Mouse (Mus musculus) neural tube, embryonic 12.5 days (tissue): ENCODE measurements around the gene Nr2e1. TPM values are rescaled to one million over a fixed set of nuclear protein-coding genes. Genes with fewer than 3 reads are reported as not detected.

Experiments
- ATAC-seq: fragments of 200-750 bp; cut with Nextera tagmentation; 2 replicates; pipeline ENCODE4 v1.8.0; 2017; ENCODE audit warnings: low read depth, mild to moderate bottlenecking, moderate TSS enrichment, moderate library complexity; ENCODE audit not compliant: low FRiP score
- H3K27ac ChIP-seq: fragments of 300-500 bp; sonication (generic); 2 replicates; pipeline ENCODE4 v1.5.1; 2016
- H3K27me3 ChIP-seq: fragments of 300-500 bp; sonication (generic); replicated peaks from 2 replicates; pipeline ENCODE4 v1.6.1; 2016; ENCODE audit warnings: mild to moderate bottlenecking
- H3K36me3 ChIP-seq: fragments of 300-500 bp; sonication (generic); 2 replicates; pipeline ENCODE4 v1.6.1; 2016; ENCODE audit warnings: mild to moderate bottlenecking
- H3K4me1 ChIP-seq: fragments of 300-500 bp; sonication (generic); 2 replicates; pipeline ENCODE4 v1.6.1; 2016
- H3K4me2 ChIP-seq: fragments of 300-500 bp; sonication (generic); replicated peaks from 2 replicates; pipeline ENCODE4 v1.6.1; 2016; ENCODE audit warnings: mild to moderate bottlenecking
- H3K4me3 ChIP-seq: fragments of 300-500 bp; sonication (generic); 2 replicates; pipeline ENCODE4 v1.5.1; 2016
- H3K9ac ChIP-seq: fragments of 300-500 bp; sonication (generic); 2 replicates; pipeline ENCODE4 v1.6.1; 2016; ENCODE audit warnings: mild to moderate bottlenecking
- H3K9me3 ChIP-seq: fragments of 300-500 bp; sonication (generic); 2 replicates; pipeline ENCODE4 v1.6.1; 2016; ENCODE audit warnings: mild to moderate bottlenecking
- WGBS: fragments of 180-500 bp; shearing (Covaris S2); methylation state at CpG from one replicate; pipeline ENCODE4 v1.1.7; 2016; 5-methylcytosine and 5-hydroxymethylcytosine counted together
- polyA plus RNA-seq: library from polyadenylated mRNA; unstranded; fragments of >200 nt; fragmentation: Nextera tagmentation; extraction: Ambion mirVana; gene quantifications from 2 replicates; pipeline ENCODE4 v1.2.1, GENCODE M21; 2016

Gene Nr2e1
- polyA plus RNA-seq, 1 experiment from 2014 or later, result not detected

GRCm38 (mm10) chr10:42574639-42575038 is 8.8 kb downstream of the Nr2e1 start:
- Histone ChIP-seq H3K27me3 (peaks cover 98% of the 10 kb centered on the region), H3K9ac (no peak overlapping the region), H3K4me2 (no peak overlapping the region), H3K36me3 (no peaks in the 10 kb centered on the region), H3K9me3 (no peaks in the 10 kb centered on the region), H3K4me1 (peaks cover 10% of the 10 kb centered on the region), H3K27ac (no peak overlapping the region), H3K4me3 (no peak overlapping the region)
- 3% methylated on average over 10 of the region's 10 CpGs for WGBS
- no peak for ATAC-seq

GRCm38 (mm10) chr10:42572971-42573370 is 10.5 kb downstream of the Nr2e1 start:
- Histone ChIP-seq H3K4me2 (peak overlapping the region; percentile 28; the same call in 1 of the 2 replicates), H3K9ac (no peak overlapping the region), H3K27me3 (peaks cover 96% of the 10 kb centered on the region), H3K4me3 (no peak overlapping the region), H3K27ac (no peak overlapping the region), H3K36me3 (no peaks in the 10 kb centered on the region), H3K4me1 (peaks cover 5% of the 10 kb centered on the region), H3K9me3 (no peaks in the 10 kb centered on the region)
- ATAC-seq, result no peak
- under 1% methylated on average over 15 of the region's 15 CpGs for WGBS

- Histone ChIP-seq H3K4me1 (peaks cover 5% of the 10 kb centered on the region), H3K27me3 (peaks cover 95% of the 10 kb centered on the region), H3K36me3 (no peaks in the 10 kb centered on the region), H3K4me2 (peak overlapping the region; percentile 28; the same call in 1 of the 2 replicates), H3K4me3 (no peak overlapping the region), H3K27ac (no peak overlapping the region), H3K9ac (no peak overlapping the region), H3K9me3 (no peaks in the 10 kb centered on the region)
- under 1% methylated on average over 20 of the region's 20 CpGs for WGBS
- no peak for ATAC-seq
Measured at GRCm38 (mm10) chr10:42572567-42572966, 10.9 kb downstream of the Nr2e1 start.

- Histone ChIP-seq H3K4me3 (no peak overlapping the region), H3K27me3 (peaks cover 49% of the 10 kb centered on the region), H3K9ac (no peak overlapping the region), H3K36me3 (no peaks in the 10 kb centered on the region), H3K9me3 (no peaks in the 10 kb centered on the region), H3K4me1 (no peaks in the 10 kb centered on the region), H3K4me2 (peak overlapping the region; percentile 18; the same call in 1 of the 2 replicates), H3K27ac (no peak overlapping the region)
- ATAC-seq, result no peak
- WGBS, result 2% methylated on average over 12 of the region's 12 CpGs
Measured at GRCm38 (mm10) chr10:42562272-42562671, 21.2 kb downstream of the Nr2e1 start.

DNA sequence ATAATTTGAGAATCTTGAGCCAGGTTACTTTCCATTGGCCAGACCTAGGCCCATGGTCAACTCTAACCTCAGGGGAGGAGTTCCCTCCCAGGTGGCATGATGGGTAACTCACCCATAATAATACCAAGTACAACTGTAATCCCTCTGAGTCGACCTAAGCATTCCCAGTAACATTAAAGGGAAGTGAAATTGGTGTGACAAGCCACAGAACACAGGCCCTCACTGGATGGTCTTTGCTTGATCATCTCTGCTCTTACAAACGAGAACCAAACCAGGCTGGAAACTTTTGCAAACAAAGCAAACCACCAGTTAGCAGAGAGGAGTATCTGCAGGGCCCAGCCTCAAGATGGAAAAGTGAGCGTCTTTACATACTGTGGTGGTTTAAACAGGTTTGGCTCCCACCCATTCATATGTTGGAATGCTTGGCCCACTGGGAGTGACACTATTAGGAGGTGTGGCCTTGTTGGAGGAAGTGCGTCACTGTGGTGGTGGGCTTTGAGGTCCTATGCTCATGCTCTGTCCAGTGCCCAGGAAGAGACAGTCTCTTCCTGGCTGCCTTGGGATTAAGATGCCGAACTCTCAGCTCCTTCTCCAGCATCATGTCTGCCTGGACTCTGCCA is 23.7 kb downstream of the Nr2e1 start:
- H3K27me3 ChIP-seq, result peaks cover 25% of the 10 kb centered on the region
- no peaks in the 10 kb centered on the region for H3K36me3 ChIP-seq
- no peaks in the 10 kb centered on the region for H3K4me1 ChIP-seq
- no peak for ATAC-seq
- no peak overlapping the region for H3K9ac ChIP-seq
- WGBS, result 78% methylated on average over 5 of the region's 5 CpGs
- H3K4me2 ChIP-seq, result no peak overlapping the region
- H3K27ac ChIP-seq, result no peak overlapping the region
- no peaks in the 10 kb centered on the region for H3K9me3 ChIP-seq
- no peak overlapping the region for H3K4me3 ChIP-seq

- no peaks in the 10 kb centered on the region for H3K36me3 ChIP-seq
- no peak overlapping the region for H3K27ac ChIP-seq
- H3K9ac ChIP-seq, result no peak overlapping the region
- H3K4me3 ChIP-seq, result no peak overlapping the region
- no peaks in the 10 kb centered on the region for H3K4me1 ChIP-seq
- no peak for ATAC-seq
- no peaks in the 10 kb centered on the region for H3K27me3 ChIP-seq
- no peaks in the 10 kb centered on the region for H3K9me3 ChIP-seq
- no peak overlapping the region for H3K4me2 ChIP-seq
- WGBS, result 94% methylated on average over 3 of the region's 3 CpGs
Measured at GRCm38 (mm10) chr10:42546507-42546906, 36.9 kb downstream of the Nr2e1 start.

DNA sequence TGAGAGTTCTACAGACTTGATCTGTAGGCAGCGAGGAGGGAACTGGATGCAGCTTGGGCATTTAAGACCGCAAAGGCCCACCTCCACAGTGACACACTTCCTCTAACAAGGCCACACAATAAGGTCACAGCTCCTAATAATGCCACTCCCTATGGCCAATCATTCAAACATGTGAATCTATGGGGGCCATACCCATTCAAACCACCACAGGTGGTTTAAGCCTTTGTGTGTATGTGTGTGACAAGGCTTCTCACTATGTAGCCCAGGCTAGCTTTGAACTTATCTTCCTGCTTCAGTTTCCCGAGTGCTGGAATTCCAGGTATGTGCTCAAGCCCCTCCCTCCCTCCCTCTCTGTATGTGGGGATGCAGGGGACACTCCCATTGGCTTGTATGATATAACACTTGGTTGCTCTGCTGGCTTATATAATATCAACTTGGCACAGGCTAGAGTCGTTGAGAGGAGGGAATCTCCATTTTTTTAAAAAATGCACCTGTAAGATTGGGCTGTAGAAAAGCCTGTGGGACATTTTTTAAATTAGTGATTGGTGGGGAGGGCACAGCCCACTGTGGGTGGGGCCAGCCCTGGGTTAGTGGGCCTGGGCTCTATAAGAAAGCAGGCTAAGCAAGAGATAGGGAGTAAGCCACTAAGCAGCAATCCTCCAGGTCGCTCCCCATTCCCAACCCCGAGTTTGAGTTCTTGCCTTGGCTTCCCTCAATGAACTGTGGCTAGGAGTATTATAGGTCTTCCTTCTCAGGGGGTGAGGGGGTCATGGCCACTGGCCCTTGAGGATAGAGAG is 37.5 kb downstream of the Nr2e1 start:
- no peaks in the 10 kb centered on the region for H3K36me3 ChIP-seq
- ATAC-seq, result no peak
- no peak overlapping the region for H3K4me3 ChIP-seq
- 77% methylated on average over 6 of the region's 6 CpGs for WGBS
- no peak overlapping the region for H3K4me2 ChIP-seq
- no peaks in the 10 kb centered on the region for H3K4me1 ChIP-seq
- no peak overlapping the region for H3K9ac ChIP-seq
- no peaks in the 10 kb centered on the region for H3K9me3 ChIP-seq
- no peaks in the 10 kb centered on the region for H3K27me3 ChIP-seq
- H3K27ac ChIP-seq, result no peak overlapping the region

DNA sequence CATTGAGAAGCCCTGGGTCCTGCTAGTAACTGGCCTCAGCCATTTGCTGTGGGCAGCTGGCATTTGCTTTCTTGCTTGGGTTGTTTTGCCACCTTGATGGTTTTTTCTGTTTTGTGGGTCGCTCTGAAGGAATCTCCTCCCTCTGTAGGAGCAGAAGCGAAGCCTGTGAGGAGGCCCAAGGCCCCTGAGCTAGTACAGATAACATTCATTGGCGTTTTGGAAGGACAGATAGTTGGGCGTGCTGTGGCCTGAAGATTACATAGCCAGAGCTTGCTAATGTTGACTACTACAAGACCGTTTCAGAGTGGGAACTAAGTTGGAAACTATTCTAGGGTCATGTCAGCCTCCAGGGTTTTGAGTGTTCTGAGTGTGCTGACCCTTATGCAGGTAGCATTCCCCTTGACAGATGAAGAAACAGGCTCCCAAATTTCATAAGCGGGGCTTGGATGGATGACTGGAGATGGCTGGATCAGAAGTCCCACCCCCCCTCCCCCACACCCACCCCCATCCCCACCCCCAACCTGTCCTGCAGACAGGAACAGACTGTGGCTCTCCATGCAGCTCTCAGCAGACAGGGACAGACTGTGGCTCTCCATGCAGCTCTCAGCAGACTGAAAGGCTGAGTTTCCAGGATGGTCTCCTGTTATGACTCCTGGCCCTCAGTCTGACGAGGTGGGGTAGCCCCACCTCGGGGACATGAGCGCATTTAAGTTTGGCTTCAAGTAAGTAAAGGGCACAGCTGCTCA is 45.7 kb downstream of the Nr2e1 start:
- no peaks in the 10 kb centered on the region for H3K9me3 ChIP-seq
- no peak overlapping the region for H3K4me3 ChIP-seq
- ATAC-seq, result no peak
- H3K36me3 ChIP-seq, result peaks cover 23% of the 10 kb centered on the region; the same call in 1 of the 2 replicates
- H3K27me3 ChIP-seq, result no peaks in the 10 kb centered on the region
- WGBS, result 91% methylated on average over 9 of the region's 9 CpGs
- no peak overlapping the region for H3K9ac ChIP-seq
- no peak overlapping the region for H3K27ac ChIP-seq
- H3K4me1 ChIP-seq, result no peaks in the 10 kb centered on the region
- no peak overlapping the region for H3K4me2 ChIP-seq

- no peak overlapping the region for H3K27ac ChIP-seq
- H3K27me3 ChIP-seq, result no peaks in the 10 kb centered on the region
- no peaks in the 10 kb centered on the region for H3K9me3 ChIP-seq
- no peak overlapping the region for H3K4me3 ChIP-seq
- peaks cover 36% of the 10 kb centered on the region for H3K36me3 ChIP-seq
- no peaks in the 10 kb centered on the region for H3K4me1 ChIP-seq
- H3K4me2 ChIP-seq, result no peak overlapping the region
- no peak for ATAC-seq
- H3K9ac ChIP-seq, result no peak overlapping the region
- WGBS, result 93% methylated on average over 11 of the region's 11 CpGs
Measured at GRCm38 (mm10) chr10:42533836-42534453, 49.5 kb downstream of the Nr2e1 start.

DNA sequence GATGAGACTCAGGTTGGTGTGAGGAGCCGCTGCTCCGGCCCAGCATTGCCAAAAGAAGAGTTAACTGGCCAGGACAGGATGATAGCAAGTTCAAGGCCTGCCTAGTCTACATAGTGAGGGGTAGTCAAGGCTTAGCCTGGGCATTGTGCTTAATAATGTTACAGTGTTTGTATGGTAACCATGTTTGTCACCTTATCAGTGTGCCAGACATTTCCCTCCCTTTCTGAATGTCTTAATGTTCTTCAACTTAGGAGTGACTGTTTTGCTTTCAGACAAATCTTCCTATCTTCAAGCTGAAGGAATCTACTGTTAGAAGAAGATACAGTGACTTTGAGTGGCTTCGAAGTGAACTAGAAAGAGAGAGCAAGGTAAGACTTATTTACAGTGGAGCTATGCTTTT is 57.8 kb downstream of the Nr2e1 start:
- no peak overlapping the region for H3K4me3 ChIP-seq
- no peak overlapping the region for H3K4me2 ChIP-seq
- ATAC-seq, result no peak
- no peak overlapping the region for H3K9ac ChIP-seq
- no peaks in the 10 kb centered on the region for H3K27me3 ChIP-seq
- over 99% methylated on average over 3 of the region's 3 CpGs for WGBS
- H3K36me3 ChIP-seq, result peaks cover 34% of the 10 kb centered on the region
- no peaks in the 10 kb centered on the region for H3K9me3 ChIP-seq
- H3K27ac ChIP-seq, result no peak overlapping the region
- no peaks in the 10 kb centered on the region for H3K4me1 ChIP-seq

- no peak for ATAC-seq
- Histone ChIP-seq H3K36me3 (peaks cover 26% of the 10 kb centered on the region), H3K27ac (no peak overlapping the region), H3K4me3 (no peak overlapping the region), H3K4me1 (no peaks in the 10 kb centered on the region), H3K4me2 (no peak overlapping the region), H3K27me3 (no peaks in the 10 kb centered on the region), H3K9me3 (no peaks in the 10 kb centered on the region), H3K9ac (no peak overlapping the region)
- WGBS, result 76% methylated on average over 11 of the region's 11 CpGs
Measured at GRCm38 (mm10) chr10:42523556-42524162, 59.8 kb downstream of the Nr2e1 start.

- Histone ChIP-seq H3K4me3 (no peak overlapping the region), H3K27me3 (no peaks in the 10 kb centered on the region), H3K36me3 (peaks cover 21% of the 10 kb centered on the region), H3K4me2 (no peak overlapping the region), H3K9ac (no peak overlapping the region), H3K27ac (no peak overlapping the region), H3K9me3 (no peaks in the 10 kb centered on the region), H3K4me1 (no peaks in the 10 kb centered on the region)
- no peak for ATAC-seq
- WGBS, result 72% methylated on average over 2 of the region's 2 CpGs
Measured at GRCm38 (mm10) chr10:42522912-42523311, 60.5 kb downstream of the Nr2e1 start.
